Mouse (Mus musculus): Measurements from ENCODE around the gene Adad2. TPM values are rescaled to one million over a fixed set of nuclear protein-coding genes. Genes with fewer than 3 reads are reported as not detected.

The Adad2 gene
- polyA plus RNA-seq, 1 experiment = 0.34 TPM

DNA sequence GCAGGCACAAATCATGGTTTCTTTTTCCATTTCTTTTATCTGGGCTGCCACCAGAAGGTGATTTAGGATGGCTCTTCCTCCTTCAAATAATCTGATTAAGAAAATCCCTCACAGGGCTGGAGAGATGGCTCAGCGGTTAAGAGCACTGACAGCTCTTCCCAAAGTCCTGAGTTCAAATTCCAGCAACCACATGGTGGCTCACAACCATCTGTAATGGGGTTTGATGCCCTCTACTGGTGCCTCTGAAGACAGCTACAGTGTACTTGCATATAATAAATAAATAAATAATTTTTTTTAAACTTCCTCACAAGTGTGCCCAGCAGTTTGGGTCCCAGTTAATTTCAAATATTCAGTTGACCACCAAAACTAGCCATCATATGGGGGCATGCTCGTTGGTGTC is 6.3 kb upstream of the Adad2 start:
- DNase-seq = peak; percentile 19

DNA sequence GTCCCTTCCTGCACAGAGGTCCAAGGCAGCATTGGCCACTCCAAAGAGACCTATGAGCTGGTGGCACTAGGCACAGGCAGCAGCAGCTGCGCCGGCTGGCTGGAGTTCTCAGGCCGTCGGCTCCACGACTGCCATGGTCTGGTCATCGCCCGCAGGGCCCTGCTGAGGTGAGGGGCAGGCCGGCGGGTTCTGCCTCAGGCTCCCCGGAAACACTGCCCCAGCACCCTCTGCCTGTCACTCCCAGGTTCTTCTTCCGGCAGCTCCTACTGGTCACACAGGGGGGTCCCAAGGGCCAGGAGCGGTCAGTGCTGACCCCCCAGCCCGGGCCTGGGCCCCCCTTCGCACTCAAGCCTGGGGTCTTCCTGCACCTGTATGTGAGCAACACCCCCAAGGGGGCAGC is 2.5 kb downstream of the Adad2 start:
- TF ChIP-seq CTCF (IDR thresholded peaks at IDR 0.05; ENCODE audit: borderline replicate concordance, control insufficient read depth, extremely low read depth, insufficient read depth, low read length, poor library complexity) (no peak), POLR2A (IDR thresholded peaks at IDR 0.05; ENCODE audit: control insufficient read depth, extremely low read depth, insufficient read depth, low read length, poor library complexity) (no peak)
- WGBS = 87% methylated on average over 14 of the region's 14 CpGs
- Histone ChIP-seq H3K4me3 (ENCODE audit: control insufficient read depth, insufficient read depth, low read length) (no peak overlapping the region), H3K4me1 (replicated peaks; ENCODE audit: control insufficient read depth, insufficient read depth, low read length) (no peaks in the 10 kb centered on the region), H3K27me3 (ENCODE audit: control insufficient read depth, insufficient read depth, low read length) (no peaks in the 10 kb centered on the region), H3K36me3 (ENCODE audit: control insufficient read depth, insufficient read depth, low read length) (no peaks in the 10 kb centered on the region), H3K27ac (ENCODE audit: control insufficient read depth, insufficient read depth, low read length) (no peak overlapping the region)
- DNase-seq = no peak

More for the DNA sequence above, 6.3 kb upstream of the Adad2 start:
- no peak overlapping the region for H3K27ac ChIP-seq (ENCODE audit: control insufficient read depth, insufficient read depth, low read length)
- no peaks in the 10 kb centered on the region for H3K27me3 ChIP-seq (ENCODE audit: control insufficient read depth, insufficient read depth, low read length)
- TF ChIP-seq CTCF (IDR thresholded peaks at IDR 0.05; ENCODE audit: borderline replicate concordance, control insufficient read depth, extremely low read depth, insufficient read depth, low read length, poor library complexity) = no peak
- TF ChIP-seq POLR2A (IDR thresholded peaks at IDR 0.05; ENCODE audit: control insufficient read depth, extremely low read depth, insufficient read depth, low read length, poor library complexity) = no peak
- H3K4me1 ChIP-seq (replicated peaks; ENCODE audit: control insufficient read depth, insufficient read depth, low read length) = peaks cover 13% of the 10 kb centered on the region
- 88% methylated on average over 2 of the region's 2 CpGs for WGBS
- H3K36me3 ChIP-seq (ENCODE audit: control insufficient read depth, insufficient read depth, low read length) = peaks cover 6% of the 10 kb centered on the region
- H3K4me3 ChIP-seq (ENCODE audit: control insufficient read depth, insufficient read depth, low read length) = no peak overlapping the region

DNA sequence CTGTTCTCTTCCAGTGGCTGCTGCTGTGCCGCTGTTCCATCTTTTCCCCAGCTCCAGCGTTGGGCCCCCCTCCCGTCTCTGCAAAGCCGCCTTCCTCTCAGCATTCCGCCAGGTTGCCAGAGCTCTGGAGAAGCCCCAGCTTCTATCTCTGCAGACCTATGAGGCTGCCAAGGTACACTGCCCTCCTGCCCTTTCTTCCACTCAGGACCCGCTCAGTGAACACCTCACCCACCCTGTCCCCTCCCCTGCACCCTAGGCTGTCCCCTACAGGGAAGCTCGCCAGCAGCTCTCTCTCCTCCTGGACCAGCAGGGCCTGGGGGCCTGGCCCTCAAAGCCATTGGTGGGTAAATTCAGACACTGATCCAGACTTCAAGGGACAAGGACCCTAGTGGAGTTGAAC is 3.8 kb downstream of the Adad2 start:
- 89% methylated on average over 7 of the region's 7 CpGs for WGBS

DNA sequence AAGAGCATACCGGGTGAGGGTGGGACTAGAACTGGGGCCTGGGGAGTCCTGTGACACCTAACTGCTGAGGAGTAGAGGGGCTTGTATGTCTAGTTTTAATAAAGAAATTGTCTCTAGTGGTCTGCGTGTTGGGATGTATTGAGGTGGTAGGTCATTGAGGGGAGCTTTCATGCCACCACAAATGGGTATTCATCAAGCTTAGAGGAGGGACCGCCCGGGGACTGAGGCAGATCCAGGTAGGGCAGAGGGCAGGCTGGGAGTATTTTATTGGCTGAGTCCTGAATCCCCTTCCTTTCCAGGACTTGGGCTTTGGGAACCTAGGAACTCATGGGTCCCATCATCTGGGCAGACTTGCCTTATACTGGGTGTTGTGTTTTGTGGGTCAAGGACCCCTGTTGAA is 4.3 kb downstream of the Adad2 start:
- Histone ChIP-seq H3K27me3 (ENCODE audit: control insufficient read depth, insufficient read depth, low read length) (no peaks in the 10 kb centered on the region), H3K36me3 (ENCODE audit: control insufficient read depth, insufficient read depth, low read length) (no peaks in the 10 kb centered on the region), H3K4me1 (replicated peaks; ENCODE audit: control insufficient read depth, insufficient read depth, low read length) (no peaks in the 10 kb centered on the region), H3K27ac (ENCODE audit: control insufficient read depth, insufficient read depth, low read length) (no peak overlapping the region), H3K4me3 (ENCODE audit: control insufficient read depth, insufficient read depth, low read length) (no peak overlapping the region)
- no peak for DNase-seq
- WGBS = 94% methylated on average over 4 of the region's 4 CpGs
- TF ChIP-seq POLR2A (IDR thresholded peaks at IDR 0.05; ENCODE audit: control insufficient read depth, extremely low read depth, insufficient read depth, low read length, poor library complexity) (no peak), CTCF (IDR thresholded peaks at IDR 0.05; ENCODE audit: borderline replicate concordance, control insufficient read depth, extremely low read depth, insufficient read depth, low read length, poor library complexity) (no peak)

More for the DNA sequence above, 3.8 kb downstream of the Adad2 start:
- Histone ChIP-seq H3K27ac (ENCODE audit: control insufficient read depth, insufficient read depth, low read length) (no peak overlapping the region), H3K4me1 (replicated peaks; ENCODE audit: control insufficient read depth, insufficient read depth, low read length) (no peaks in the 10 kb centered on the region), H3K36me3 (ENCODE audit: control insufficient read depth, insufficient read depth, low read length) (no peaks in the 10 kb centered on the region), H3K4me3 (ENCODE audit: control insufficient read depth, insufficient read depth, low read length) (no peak overlapping the region), H3K27me3 (ENCODE audit: control insufficient read depth, insufficient read depth, low read length) (no peaks in the 10 kb centered on the region)
- no peak for DNase-seq
- no peak for TF ChIP-seq POLR2A (IDR thresholded peaks at IDR 0.05; ENCODE audit: control insufficient read depth, extremely low read depth, insufficient read depth, low read length, poor library complexity)
- no peak for TF ChIP-seq CTCF (IDR thresholded peaks at IDR 0.05; ENCODE audit: borderline replicate concordance, control insufficient read depth, extremely low read depth, insufficient read depth, low read length, poor library complexity)

DNA sequence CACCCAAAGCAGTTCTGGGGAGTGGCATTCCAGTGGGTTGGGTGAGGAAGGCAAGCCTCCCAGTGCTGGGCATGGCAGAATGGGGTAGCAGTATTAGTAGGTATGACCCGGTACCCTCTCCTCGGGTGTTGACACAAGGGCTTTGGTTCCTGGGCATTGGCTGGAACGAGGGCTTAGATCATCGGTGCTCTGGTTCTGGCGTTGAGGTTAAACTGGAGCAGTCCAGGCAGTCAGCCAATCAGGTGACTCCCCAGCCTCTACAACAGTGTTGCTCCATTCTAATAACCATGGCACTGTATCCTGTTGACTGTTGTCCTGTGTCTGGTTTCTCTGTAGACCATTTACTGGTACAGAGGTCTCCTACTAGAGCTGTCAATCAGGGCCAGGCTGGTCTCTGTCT is 5.0 kb downstream of the Adad2 start:
- no peak overlapping the region for H3K27ac ChIP-seq (ENCODE audit: control insufficient read depth, insufficient read depth, low read length)
- H3K4me1 ChIP-seq (replicated peaks; ENCODE audit: control insufficient read depth, insufficient read depth, low read length) = no peaks in the 10 kb centered on the region
- no peaks in the 10 kb centered on the region for H3K27me3 ChIP-seq (ENCODE audit: control insufficient read depth, insufficient read depth, low read length)
- DNase-seq = no peak
- no peak for TF ChIP-seq CTCF (IDR thresholded peaks at IDR 0.05; ENCODE audit: borderline replicate concordance, control insufficient read depth, extremely low read depth, insufficient read depth, low read length, poor library complexity)
- no peak for TF ChIP-seq POLR2A (IDR thresholded peaks at IDR 0.05; ENCODE audit: control insufficient read depth, extremely low read depth, insufficient read depth, low read length, poor library complexity)
- no peak overlapping the region for H3K4me3 ChIP-seq (ENCODE audit: control insufficient read depth, insufficient read depth, low read length)
- 91% methylated on average over 5 of the region's 5 CpGs for WGBS
- H3K36me3 ChIP-seq (ENCODE audit: control insufficient read depth, insufficient read depth, low read length) = no peaks in the 10 kb centered on the region

DNA sequence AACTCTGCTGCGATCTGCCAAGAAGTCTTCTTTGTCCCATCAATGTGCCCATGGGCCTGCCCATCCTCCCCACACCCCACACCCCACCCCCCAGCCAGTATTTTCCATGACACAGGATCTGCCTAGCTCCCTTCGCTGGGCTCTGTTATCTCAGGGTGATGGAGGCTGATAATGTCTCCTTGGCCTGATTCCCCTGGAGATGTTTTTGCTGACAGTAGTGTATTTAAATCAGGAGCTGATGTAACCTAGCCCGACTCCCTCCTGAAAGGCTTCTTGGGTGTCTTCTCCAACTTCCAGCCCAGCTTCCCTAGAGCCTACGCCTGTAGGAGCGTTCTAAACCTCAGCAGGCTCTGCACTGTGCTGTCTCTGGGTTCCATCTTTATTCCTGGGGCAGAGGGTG is 6.3 kb downstream of the Adad2 start:
- WGBS = 77% methylated on average over 5 of the region's 5 CpGs
- DNase-seq = no peak
- TF ChIP-seq POLR2A (IDR thresholded peaks at IDR 0.05; ENCODE audit: control insufficient read depth, extremely low read depth, insufficient read depth, low read length, poor library complexity) (no peak), CTCF (IDR thresholded peaks at IDR 0.05; ENCODE audit: borderline replicate concordance, control insufficient read depth, extremely low read depth, insufficient read depth, low read length, poor library complexity) (no peak)

More for the DNA sequence above, 6.3 kb downstream of the Adad2 start:
- Histone ChIP-seq H3K4me3 (ENCODE audit: control insufficient read depth, insufficient read depth, low read length) (no peak overlapping the region), H3K36me3 (ENCODE audit: control insufficient read depth, insufficient read depth, low read length) (no peaks in the 10 kb centered on the region), H3K4me1 (replicated peaks; ENCODE audit: control insufficient read depth, insufficient read depth, low read length) (no peaks in the 10 kb centered on the region), H3K27me3 (ENCODE audit: control insufficient read depth, insufficient read depth, low read length) (no peaks in the 10 kb centered on the region), H3K27ac (ENCODE audit: control insufficient read depth, insufficient read depth, low read length) (no peak overlapping the region)
